Comparison of ENCODE assay signal across 8 mouse cellular contexts in genomic region chr1:178527547-178528361, GRCm38 (mm10). TPM values are rescaled to one million over a fixed set of nuclear protein-coding genes. Genes with fewer than 3 reads are reported as not detected.
A peak's percentile ranks its signal among the peaks of the same experiment; 100 is the strongest.
DNase-seq lines count a peak whose midpoint lies in the region; ATAC-seq and TF ChIP-seq lines count a peak whose summit lies in the region.

No protein-coding gene starts in this region.

- H3K27me3 ChIP-seq in spleen, adult 2 months (ENCODE audit: control insufficient read depth, insufficient read depth, low read length): peaks cover 22% of the 10 kb centered on the region
- H3K27me3 ChIP-seq in embryonic facial prominence, embryonic 14.5 days (replicated peaks; ENCODE audit: control insufficient read depth, insufficient read depth, low read length): no peaks in the 10 kb centered on the region
- peaks cover 16% of the 10 kb centered on the region for H3K27me3 ChIP-seq in limb, embryonic 15.5 days
- H3K27me3 ChIP-seq in midbrain, embryonic 16.5 days (ENCODE audit: control insufficient read depth, insufficient read depth, low read depth, low read length): no peaks in the 10 kb centered on the region
- no peaks in the 10 kb centered on the region; the same call in 1 of the 2 replicates for H3K27me3 ChIP-seq in testis, adult 2 months (ENCODE audit: control insufficient read depth, insufficient read depth, low read length)

- no peak for TF ChIP-seq CTCF in spleen, adult 2 months (IDR thresholded peaks at IDR 0.05; ENCODE audit: extremely low read depth, insufficient read depth, insufficient read length, insufficient replicate concordance)
- TF ChIP-seq CTCF in testis, adult 2 months (IDR thresholded peaks at IDR 0.05; ENCODE audit: control insufficient read depth, insufficient read depth, insufficient replicate concordance, low read depth, low read length): no peak

- WGBS in spleen, adult 2 months: under 1% methylated on average over 59 of the region's 59 CpGs
- WGBS in embryonic facial prominence, embryonic 14.5 days: 0% methylated on average over 29 of the region's 59 CpGs
- 0% methylated on average over 54 of the region's 59 CpGs for WGBS in limb, embryonic 15.5 days
- WGBS in midbrain, embryonic 16.5 days: 0% methylated on average over 59 of the region's 59 CpGs

- peak overlapping the region; percentile 100 for H3K4me2 ChIP-seq in embryonic facial prominence, embryonic 14.5 days (ENCODE audit: low read depth, low read length)
- peak overlapping the region; percentile 100 for H3K4me2 ChIP-seq in limb, embryonic 15.5 days
- H3K4me2 ChIP-seq in midbrain, embryonic 16.5 days (ENCODE audit: low read length): peak overlapping the region; percentile 99

- peaks cover 15% of the 10 kb centered on the region for H3K4me1 ChIP-seq in spleen, adult 2 months (ENCODE audit: control insufficient read depth, insufficient read depth, insufficient read length)
- peaks cover 7% of the 10 kb centered on the region for H3K4me1 ChIP-seq in embryonic facial prominence, embryonic 14.5 days (ENCODE audit: control insufficient read depth, insufficient read depth, low read length)
- H3K4me1 ChIP-seq in limb, embryonic 15.5 days: peaks cover 44% of the 10 kb centered on the region
- peaks cover 7% of the 10 kb centered on the region; the same call in 1 of the 2 replicates for H3K4me1 ChIP-seq in midbrain, embryonic 16.5 days (ENCODE audit: control insufficient read depth, insufficient read depth, low read length)
- H3K4me1 ChIP-seq in testis, adult 2 months (ENCODE audit: control insufficient read depth, insufficient read depth, low read length): peaks cover 19% of the 10 kb centered on the region

- ATAC-seq in embryonic facial prominence, embryonic 14.5 days (ENCODE audit: low read depth): peak; percentile 28
- no peak for ATAC-seq in limb, embryonic 15.5 days (ENCODE audit: insufficient number of reproducible peaks, low FRiP score, low TSS enrichment, low read depth)
- peak; percentile 37 for ATAC-seq in midbrain, embryonic 16.5 days

- peak overlapping the region; percentile 79 for H3K9ac ChIP-seq in embryonic facial prominence, embryonic 14.5 days (ENCODE audit: low read depth, low read length)
- peak overlapping the region; percentile 72 for H3K9ac ChIP-seq in limb, embryonic 15.5 days
- peak overlapping the region; percentile 86 for H3K9ac ChIP-seq in midbrain, embryonic 16.5 days (ENCODE audit: low read depth, low read length)

- no peak for DNase-seq in spleen, adult 2 months (ENCODE audit: low read depth in 1 of 2, low spot score in 2 of 2)
- no peak for DNase-seq in spleen, adult 12 weeks (ENCODE audit: low spot score)
- peak; percentile 71 for DNase-seq in embryonic facial prominence, embryonic 14.5 days (ENCODE audit: low spot score)
- peak; percentile 23 to 27 for DNase-seq in heart, adult 9 months (ENCODE audit: low spot score in 2 of 2)
- DNase-seq in kidney, adult 9 months: peak; percentile 13

- peak overlapping the region; percentile 47; the same call in 1 of the 2 replicates for H3K4me3 ChIP-seq in spleen, adult 2 months (ENCODE audit: extremely low read depth, insufficient read depth, insufficient read length)
- peak overlapping the region; percentile 74 for H3K4me3 ChIP-seq in embryonic facial prominence, embryonic 14.5 days (ENCODE audit: low read depth, low read length)
- H3K4me3 ChIP-seq in limb, embryonic 15.5 days: peak overlapping the region; percentile 61
- H3K4me3 ChIP-seq in midbrain, embryonic 16.5 days (ENCODE audit: low read depth, low read length): peak overlapping the region; percentile 70
- peak overlapping the region; percentile 81 for H3K4me3 ChIP-seq in testis, adult 2 months (ENCODE audit: control insufficient read depth, low read depth, low read length)

- TF ChIP-seq POLR2A in spleen, adult 2 months (IDR thresholded peaks at IDR 0.05; ENCODE audit: low read depth, low read length): no peak
- no peak for TF ChIP-seq POLR2A in testis, adult 2 months (IDR thresholded peaks at IDR 0.05; ENCODE audit: control insufficient read depth, low read depth, low read length)

- H3K27ac ChIP-seq in spleen, adult 2 months (ENCODE audit: insufficient read depth, low read length): no peak overlapping the region
- H3K27ac ChIP-seq in embryonic facial prominence, embryonic 14.5 days (replicated peaks; ENCODE audit: low read depth, low read length): peak overlapping the region; percentile 89
- peak overlapping the region; percentile 80 for H3K27ac ChIP-seq in limb, embryonic 15.5 days
- H3K27ac ChIP-seq in midbrain, embryonic 16.5 days (ENCODE audit: low read length): peak overlapping the region; percentile 90
- no peak overlapping the region for H3K27ac ChIP-seq in testis, adult 2 months (ENCODE audit: control insufficient read depth, insufficient read depth, low read depth, low read length)

- H3K36me3 ChIP-seq in spleen, adult 2 months (ENCODE audit: control insufficient read depth, insufficient read depth, low read length): no peaks in the 10 kb centered on the region
- no peaks in the 10 kb centered on the region for H3K36me3 ChIP-seq in embryonic facial prominence, embryonic 14.5 days (ENCODE audit: control insufficient read depth, insufficient read depth, low read length)
- no peaks in the 10 kb centered on the region for H3K36me3 ChIP-seq in limb, embryonic 15.5 days
- no peaks in the 10 kb centered on the region for H3K36me3 ChIP-seq in midbrain, embryonic 16.5 days (ENCODE audit: control insufficient read depth, insufficient read depth, low read length)
- H3K36me3 ChIP-seq in testis, adult 2 months (ENCODE audit: control insufficient read depth, insufficient read depth, low read length): no peaks in the 10 kb centered on the region

- 0 out of 2 replicates have a peak, but pooled peaks cover 4% of the 10 kb centered on the region for H3K9me3 ChIP-seq in embryonic facial prominence, embryonic 14.5 days (ENCODE audit: control insufficient read depth, low read length)
- no peaks in the 10 kb centered on the region for H3K9me3 ChIP-seq in limb, embryonic 15.5 days
- no peaks in the 10 kb centered on the region for H3K9me3 ChIP-seq in midbrain, embryonic 16.5 days (replicated peaks; ENCODE audit: control insufficient read depth, low read length, poor library complexity, severe bottlenecking)

RNA-seq across cellular contexts. Expression of gene Kif26b, which starts 1.2 kb away (rescaled TPM):
- polyA plus RNA-seq in spleen, adult 2 months (2012; rRNA removed): 0.02 and 0.04 TPM in 2 replicates
- 8.1 and 10.4 TPM in 2 replicates for polyA plus RNA-seq in embryonic facial prominence, embryonic 14.5 days (2014; fragmentation: Nextera tagmentation; extraction: Ambion mirVana)
- polyA plus RNA-seq in limb, embryonic 15.5 days (2015; fragmentation: Nextera tagmentation; extraction: Ambion mirVana): 3.8 and 5.3 TPM in 2 replicates
- 7.8 and 8.1 TPM in 2 replicates for polyA plus RNA-seq in midbrain, embryonic 16.5 days (2015; fragmentation: Nextera tagmentation; extraction: Ambion mirVana)
- polyA plus RNA-seq in testis, adult 2 months (2012; rRNA removed): 0.25 and 0.43 TPM in 2 replicates

Comparison
In these comparisons a context has a peak if more than half of its experiments do, and no peak if none do; other contexts are left out.
1. DNase-seq: peak in embryonic facial prominence, embryonic 14.5 days (single experiment), heart, adult 9 months (2 of 2) and kidney, adult 9 months (single experiment); none in spleen, adult 2 months (0 of 2) and spleen, adult 12 weeks (single experiment).
2. H3K27ac ChIP-seq: peak in embryonic facial prominence, embryonic 14.5 days (single experiment), limb, embryonic 15.5 days (single experiment) and midbrain, embryonic 16.5 days (single experiment); none in spleen, adult 2 months (single experiment) and testis, adult 2 months (single experiment).
3. Peak in every context shown above with its lines, with median percentiles within 50 percentile points of each other: H3K4me3 ChIP-seq, H3K4me2 ChIP-seq and H3K9ac ChIP-seq.